Mouse (Mus musculus) C2C12 (cell line): ENCODE data around the gene Capn15.

ENCODE experiments used
- CEBPB ChIP-seq: IDR thresholded peaks from one replicate; pipeline ENCODE4 v1.6.1; 2011; ENCODE audit warnings: low read depth, mild to moderate bottlenecking, control low read depth, moderate library complexity
- CTCF ChIP-seq: IDR thresholded peaks from one replicate; pipeline ENCODE4 v1.5.1; 2011; ENCODE audit not compliant: control insufficient read depth, insufficient read depth, insufficient read length
- FOSL1 ChIP-seq: IDR thresholded peaks from one replicate; pipeline ENCODE4 v1.8.0; 2011; ENCODE audit warnings: mild to moderate bottlenecking, low read length; ENCODE audit not compliant: poor library complexity, insufficient read depth, severe bottlenecking
- MAX ChIP-seq: IDR thresholded peaks from one replicate; pipeline ENCODE4 v1.6.1; 2011; ENCODE audit warnings: mild to moderate bottlenecking, control low read depth
- MYOD1 ChIP-seq: IDR thresholded peaks from one replicate; pipeline ENCODE4 v1.6.1; 2011; ENCODE audit warnings: low read depth; ENCODE audit not compliant: control insufficient read depth, insufficient read length
- MYOG ChIP-seq: IDR thresholded peaks from one replicate; pipeline ENCODE4 v1.6.1; 2011; ENCODE audit not compliant: control insufficient read depth, insufficient read length; ENCODE audit errors: extremely low read depth
- USF1 ChIP-seq: IDR thresholded peaks from one replicate; pipeline ENCODE4 v1.6.1; 2011; ENCODE audit warnings: low read depth, mild to moderate bottlenecking, control low read depth, moderate library complexity

DNA sequence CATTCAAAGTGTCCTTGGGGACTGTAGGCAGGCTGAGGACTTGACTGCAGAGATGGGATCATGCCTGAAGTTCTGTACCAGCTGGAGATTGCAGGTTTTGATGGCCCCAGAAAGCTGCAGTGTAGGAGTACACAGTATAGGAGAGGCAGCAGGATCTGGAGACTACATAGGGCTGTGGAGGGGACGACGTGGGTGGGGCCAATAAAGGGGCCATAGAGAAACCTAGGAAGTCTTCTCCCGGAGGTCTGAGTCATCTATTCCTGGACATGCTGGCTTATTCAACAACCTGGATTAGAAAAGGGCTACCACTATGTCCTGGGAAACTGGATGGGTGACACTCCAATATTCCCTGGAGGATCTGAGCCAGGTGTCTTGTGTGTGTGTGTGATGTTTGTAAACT, 29.9 kb downstream of the Capn15 start:
- TF ChIP-seq CTCF = no peak
- TF ChIP-seq CEBPB = no peak
- no peak for TF ChIP-seq MYOD1
- no peak for TF ChIP-seq USF1
- no peak for TF ChIP-seq FOSL1
- TF ChIP-seq MAX = no peak
- TF ChIP-seq MYOG = no peak
